Mouse (Mus musculus): ENCODE results near the gene Fxyd3. TPM values are rescaled to one million over a fixed set of nuclear protein-coding genes. Genes with fewer than 3 reads are reported as not detected.

Gene Fxyd3
- total RNA-seq, 2 experiments from 2014 or later = 1.2 to 1.4 TPM

DNA sequence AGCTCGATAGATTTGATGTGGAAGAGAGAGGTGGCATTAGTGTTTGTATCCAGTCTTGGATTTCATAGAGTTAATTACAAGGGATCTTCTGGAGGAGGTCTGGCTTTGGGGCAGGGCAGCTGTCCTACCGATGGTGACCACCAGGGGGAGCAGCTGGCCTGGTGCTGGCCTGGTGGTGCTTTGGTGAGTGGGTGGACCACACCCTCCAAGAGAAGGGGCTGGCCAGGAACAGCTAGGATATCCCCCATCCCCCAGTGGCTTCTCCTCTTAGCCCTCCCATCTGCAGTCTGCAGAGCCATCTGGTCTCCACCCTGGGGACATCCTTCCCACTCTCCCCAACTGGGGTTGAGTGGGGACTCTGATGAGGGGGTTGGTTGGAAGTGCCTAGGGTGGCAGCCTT is 17.4 kb downstream of the Fxyd3 start, which contains the start of gene Lgi4:
Gene Lgi4, plus strand, starts transcription at position 235 of the 400 bp plus-strand sequence.
- peak; percentile 93 for DNase-seq
- TF ChIP-seq CTCF (IDR thresholded peaks at IDR 0.05) = no peak; the same call in none of the 2 replicates
- H3K27ac ChIP-seq = peak within 1 kb of the TSS; percentile 99
- intact Hi-C loops (cut with DNase I) = loop anchor here (1.0 to 10.0 kb wide), 4 partner anchors 20 to 113 kb away; partner anchors contain the start of gene Gramd1a
- H3K4me3 ChIP-seq = peak within 1 kb of the TSS; percentile 54

DNA sequence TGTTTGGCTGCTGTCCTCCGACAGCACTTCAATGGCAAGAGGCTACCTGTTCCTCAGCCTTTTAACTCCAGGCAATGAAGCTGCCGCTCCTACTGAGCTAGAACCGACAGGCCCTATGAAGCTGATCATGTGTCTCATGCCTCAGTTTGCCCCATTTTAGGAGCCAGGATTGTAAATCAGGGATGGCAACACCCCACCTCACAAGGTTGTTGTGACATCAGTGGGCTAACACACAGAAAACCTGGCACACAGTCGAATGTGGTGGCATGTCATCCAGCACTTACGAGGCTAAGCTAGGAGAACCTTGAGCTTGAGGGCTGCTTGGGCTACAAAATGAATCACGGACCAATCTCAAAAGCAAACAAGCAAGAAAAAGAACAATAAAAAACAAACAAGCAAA is 18.3 kb downstream of the Fxyd3 start:
- Histone ChIP-seq H3K4me3 (no peak overlapping the region), H3K27ac (peak overlapping the region; percentile 99)
- no peak for DNase-seq
- intact Hi-C loops (cut with DNase I) = loop anchor here (2.0 to 10.0 kb wide), 3 partner anchors 21 to 114 kb away; partner anchors contain the start of gene Gramd1a
- no peak for TF ChIP-seq CTCF (IDR thresholded peaks at IDR 0.05)

DNA sequence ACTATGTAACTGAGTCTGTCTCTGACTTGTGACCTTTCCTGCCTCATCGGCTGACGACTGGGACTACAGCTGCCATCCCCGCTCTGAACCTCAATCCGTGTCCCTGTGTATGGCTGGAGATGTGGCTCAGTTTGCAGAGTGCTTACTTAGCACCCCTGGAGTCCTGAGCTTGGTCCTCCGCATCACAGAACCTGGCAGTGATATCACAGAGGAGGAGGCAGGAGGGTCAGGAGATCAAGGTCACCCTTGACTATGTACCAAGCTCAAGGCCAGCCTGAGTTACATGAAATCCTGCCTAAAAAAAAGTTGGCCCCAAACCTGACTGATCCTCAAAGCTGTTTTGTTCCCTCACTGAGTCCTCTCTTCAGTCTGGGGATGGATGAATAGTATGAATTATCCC is 18.8 kb downstream of the Fxyd3 start:
- peak; percentile 44 for DNase-seq
- TF ChIP-seq CTCF (IDR thresholded peaks at IDR 0.05) = no peak
- Histone ChIP-seq H3K27ac (peak overlapping the region; percentile 99), H3K4me3 (no peak overlapping the region)
- intact Hi-C loops (cut with DNase I) = loop anchor here (2.0 to 10.0 kb wide), 3 partner anchors 21 to 115 kb away; partner anchors contain the start of gene Gramd1a

- intact Hi-C loops (cut with DNase I) = loop anchor here (5.0 to 10.0 kb wide), 2 partner anchors 98 to 115 kb away; partner anchors contain the start of gene Gramd1a
- no peak for TF ChIP-seq CTCF (IDR thresholded peaks at IDR 0.05)
Observed at GRCm38 (mm10) chr7:31057071-31057470, 19.4 kb downstream of the Fxyd3 start, which contains the start of gene Fxyd1. Gene Fxyd1, minus strand, starts transcription at chr7:31057199.

DNA sequence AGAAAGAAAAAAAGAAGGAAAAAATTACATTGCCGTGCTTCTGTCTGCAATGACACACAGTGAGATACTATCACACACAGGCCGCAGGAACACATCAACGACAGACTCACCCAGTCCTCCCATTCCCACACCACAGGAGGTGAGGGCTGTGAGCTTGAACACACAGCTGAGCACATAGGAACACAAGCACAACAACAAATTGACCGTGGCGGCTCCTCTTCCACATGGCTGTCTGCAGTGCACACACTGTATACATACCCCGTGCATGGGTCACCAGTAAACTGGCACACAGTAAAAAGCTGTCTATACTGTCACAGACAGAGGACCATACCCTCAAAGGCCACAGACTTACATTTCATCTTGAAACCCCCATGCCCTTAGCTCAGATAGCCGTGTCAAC is 20.1 kb downstream of the Fxyd3 start:
- peak overlapping the region; percentile 99 for H3K27ac ChIP-seq
- H3K4me3 ChIP-seq = no peak overlapping the region
- DNase-seq = no peak
- intact Hi-C loops (cut with DNase I) = loop anchor here (5.0 to 10.0 kb wide), 2 partner anchors 98 to 116 kb away; partner anchors contain the start of gene Gramd1a
- no peak for TF ChIP-seq CTCF (IDR thresholded peaks at IDR 0.05)

More at GRCm38 (mm10) chr7:31057071-31057470, 19.4 kb downstream of the Fxyd3 start, which contains the start of gene Fxyd1:
- no peak within 1 kb of the TSS; the same call in 1 of the 2 replicates for H3K4me3 ChIP-seq
- DNase-seq = no peak
- peak within 1 kb of the TSS; percentile 99 for H3K27ac ChIP-seq

DNA sequence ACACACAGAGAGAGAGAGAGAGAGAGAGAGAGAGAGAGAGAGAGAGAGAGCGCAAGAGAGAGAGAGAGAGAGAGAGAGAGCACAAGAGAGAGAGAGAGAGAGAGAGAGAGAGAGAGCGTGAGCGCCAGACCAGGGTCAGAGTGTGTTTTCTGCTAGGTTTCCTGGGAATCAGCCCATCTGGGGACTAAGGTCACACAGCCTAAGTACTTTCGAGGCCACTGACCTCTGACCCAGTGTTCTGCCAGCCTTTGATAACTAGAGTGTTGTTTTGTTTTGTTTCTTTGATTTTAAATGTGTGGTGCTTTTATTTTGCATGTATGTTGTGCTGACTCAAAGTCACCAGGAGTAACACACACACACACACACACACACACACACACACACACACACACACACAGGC is 20.6 kb downstream of the Fxyd3 start:
- DNase-seq = no peak
- no peak for TF ChIP-seq CTCF (IDR thresholded peaks at IDR 0.05)
- intact Hi-C loops (cut with DNase I) = loop anchor here (5.0 to 10.0 kb wide), 2 partner anchors 99 to 116 kb away; partner anchors contain the start of gene Gramd1a
- Histone ChIP-seq H3K27ac (peak overlapping the region; percentile 99), H3K4me3 (peak overlapping the region; percentile 39)

- Histone ChIP-seq H3K27ac (peak overlapping the region; percentile 99), H3K4me3 (peak overlapping the region; percentile 75)
- no peak for TF ChIP-seq CTCF (IDR thresholded peaks at IDR 0.05)
- intact Hi-C loops (cut with DNase I) = loop anchor here (5.0 to 10.0 kb wide), 2 partner anchors 99 to 117 kb away; partner anchors contain the start of gene Gramd1a
- DNase-seq = peak; percentile 97
Observed at GRCm38 (mm10) chr7:31055354-31055824, 21.1 kb downstream of the Fxyd3 start.

DNA sequence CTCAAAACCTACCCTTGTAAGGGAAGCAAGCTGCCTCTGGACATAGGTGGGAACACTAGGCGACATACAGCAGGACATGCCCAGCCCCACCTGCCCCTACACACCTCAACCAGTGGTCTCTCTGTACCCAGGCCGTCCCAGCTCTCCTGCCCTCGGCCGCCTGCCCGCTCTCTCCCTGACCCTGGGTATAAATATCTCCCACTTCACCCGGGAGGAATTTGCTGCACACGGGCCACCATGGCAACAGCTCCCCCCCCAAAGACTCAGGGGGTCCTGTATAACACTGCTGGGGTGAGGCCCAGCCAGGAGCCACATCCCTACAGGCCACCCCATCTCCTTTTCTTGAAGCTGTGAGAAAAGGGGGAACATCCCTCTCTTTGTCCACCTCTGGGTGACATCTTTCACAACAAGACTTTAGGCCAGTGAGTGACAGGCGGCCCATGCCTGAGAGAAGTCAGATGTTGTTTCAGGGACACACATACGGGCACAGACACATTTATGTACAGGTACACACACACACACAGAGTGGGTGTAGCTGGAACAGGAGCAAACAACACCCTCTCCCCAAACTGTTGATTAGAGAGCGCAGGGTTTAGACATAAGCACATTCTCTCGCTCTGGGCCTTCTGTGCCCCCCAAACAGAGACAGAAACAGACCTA is 21.7 kb downstream of the Fxyd3 start:
- DNase-seq = peak; percentile 90
- Histone ChIP-seq H3K4me3 (peak overlapping the region; percentile 75), H3K27ac (peak overlapping the region; percentile 99)
- intact Hi-C loops (cut with DNase I) = loop anchor here (5.0 to 10.0 kb wide), 3 partner anchors 97 to 118 kb away; partner anchors contain the start of genes Gramd1a and Usf2
- no peak for TF ChIP-seq CTCF (IDR thresholded peaks at IDR 0.05)

DNA sequence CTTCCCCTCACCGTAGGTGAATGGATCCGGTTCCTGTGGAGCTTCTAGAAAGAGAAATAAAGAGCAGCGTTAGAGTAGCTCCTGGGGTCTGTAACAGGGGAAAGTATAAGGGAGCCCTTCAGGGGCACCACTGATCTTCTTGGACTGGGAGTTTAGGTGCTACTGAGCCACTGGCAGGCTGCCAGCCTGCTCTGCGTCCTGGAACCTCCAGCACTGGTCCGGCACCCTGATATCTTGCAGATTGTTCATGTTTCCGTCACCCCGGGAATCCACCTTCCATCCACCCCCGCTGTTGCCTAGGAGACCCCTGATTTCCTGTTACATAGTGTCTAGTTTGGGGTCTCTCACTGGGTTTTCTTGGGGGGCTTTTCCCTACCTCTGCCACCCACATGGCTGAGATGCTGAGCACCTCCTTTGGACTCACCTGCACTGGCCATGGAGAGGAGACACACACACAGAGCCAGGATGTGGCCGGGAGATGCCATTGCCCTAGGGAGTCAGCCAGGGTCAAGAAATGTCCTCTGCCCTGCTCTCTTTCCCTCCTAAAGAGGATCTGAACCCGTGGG is 22.5 kb downstream of the Fxyd3 start:
- H3K4me3 ChIP-seq = peak overlapping the region; percentile 75
- H3K27ac ChIP-seq = peak overlapping the region; percentile 99
- intact Hi-C loops (cut with DNase I) = loop anchor here (5.0 to 10.0 kb wide), 2 partner anchors 97 to 101 kb away; partner anchors contain the start of genes Gramd1a and Usf2
- peak; percentile 59 for DNase-seq
- TF ChIP-seq CTCF (IDR thresholded peaks at IDR 0.05) = no peak

- intact Hi-C loops (cut with DNase I) = loop anchor here (5.0 to 10.0 kb wide), 2 partner anchors 96 to 102 kb away; partner anchors contain the start of genes Gramd1a and Usf2
- DNase-seq = peak; percentile 72
- Histone ChIP-seq H3K4me3 (peak overlapping the region; percentile 75), H3K27ac (peak overlapping the region; percentile 99)
- TF ChIP-seq CTCF (IDR thresholded peaks at IDR 0.05) = no peak
Observed at GRCm38 (mm10) chr7:31052636-31053434, 23.7 kb downstream of the Fxyd3 start.

DNA sequence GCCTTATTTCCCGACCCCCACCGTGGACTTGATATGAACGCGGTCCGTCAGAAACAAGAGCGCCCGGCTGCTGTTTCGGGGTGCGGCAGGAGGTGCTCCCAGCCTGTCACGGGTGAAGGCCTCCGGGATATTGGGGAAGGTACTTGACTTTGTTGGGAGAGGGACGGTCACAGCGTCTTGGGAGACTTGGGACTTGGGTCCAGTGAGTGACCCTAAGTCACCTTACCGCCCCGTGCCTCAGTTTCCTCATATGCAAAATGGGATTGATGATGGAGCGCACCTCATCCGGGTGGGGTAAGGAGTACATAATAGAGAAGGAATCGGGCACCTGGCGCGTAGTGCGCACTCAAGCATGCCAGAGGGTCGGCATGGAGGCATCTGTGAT is 24.3 kb downstream of the Fxyd3 start:
- peak overlapping the region; percentile 66 for H3K27ac ChIP-seq
- peak overlapping the region; percentile 75 for H3K4me3 ChIP-seq
- DNase-seq = no peak
- intact Hi-C loops (cut with DNase I) = loop anchor here (5.0 to 10.0 kb wide), 2 partner anchors 95 to 103 kb away; partner anchors contain the start of genes Gramd1a and Usf2
- TF ChIP-seq CTCF (IDR thresholded peaks at IDR 0.05) = no peak
